Mouse (Mus musculus) heart, embryonic 16.5 days (tissue): ENCODE measurements at regions not wholly inside any gene's neighbourhood (a gene's known extent, or its start where the extent isn't known, plus 50 kb on each side); places are given as distances from the start of the nearest gene placed in this dataset.

Experiments used
- ATAC-seq: fragments of 200-750 bp; cut with Nextera tagmentation; replicated peaks from 2 replicates; pipeline ENCODE4 v1.8.0; 2017; ENCODE audit warnings: moderate number of reproducible peaks; ENCODE audit not compliant: insufficient read depth, low FRiP score; ENCODE audit errors: extremely low read depth
- H3K27ac ChIP-seq: fragments of 300-500 bp; sonication (generic); 2 replicates; pipeline ENCODE4 v1.5.1; 2014; ENCODE audit warnings: mild to moderate bottlenecking, low read length, control low read depth, moderate library complexity
- H3K27me3 ChIP-seq: fragments of 300-500 bp; sonication (generic); 2 replicates; pipeline ENCODE4 v1.6.1; 2014; ENCODE audit warnings: low read length, mixed read lengths; ENCODE audit not compliant: control insufficient read depth, insufficient read depth
- H3K36me3 ChIP-seq: fragments of 300-500 bp; sonication (generic); 2 replicates; pipeline ENCODE4 v1.6.1; 2014; ENCODE audit not compliant: control insufficient read depth, insufficient read depth
- H3K4me1 ChIP-seq: fragments of 300-500 bp; sonication (generic); 2 replicates; pipeline ENCODE4 v1.6.1; 2014; ENCODE audit warnings: low read length, mixed read lengths; ENCODE audit not compliant: control insufficient read depth, insufficient read depth
- H3K4me2 ChIP-seq: fragments of 300-500 bp; sonication (generic); 2 replicates; pipeline ENCODE4 v1.6.1; 2014; ENCODE audit warnings: low read depth, mild to moderate bottlenecking, control low read depth, low read length
- H3K4me3 ChIP-seq: fragments of 300-500 bp; sonication (generic); 2 replicates; pipeline ENCODE4 v1.5.1; 2014; ENCODE audit warnings: mild to moderate bottlenecking, control low read depth, low read length
- H3K9ac ChIP-seq: fragments of 300-500 bp; sonication (generic); 2 replicates; pipeline ENCODE4 v1.6.1; 2014; ENCODE audit warnings: low read length, control low read depth
- H3K9me3 ChIP-seq: fragments of 300-500 bp; sonication (generic); replicated peaks from 2 replicates; pipeline ENCODE4 v1.6.1; 2016; ENCODE audit warnings: low read length; ENCODE audit not compliant: control insufficient read depth
- WGBS: fragments of 180-500 bp; shearing (Covaris S2); extraction: QIAGEN DNeasy Blood & Tissue Kit; methylation state at CpG from one replicate; pipeline ENCODE4 v1.1.7; 2014; 5-methylcytosine and 5-hydroxymethylcytosine counted together

GRCm38 (mm10) chr16:24341736-24342135 is 51.6 kb upstream of the Lpp start:
- Histone ChIP-seq H3K9ac (no peak overlapping the region), H3K27ac (no peak overlapping the region), H3K4me3 (no peak overlapping the region), H3K4me2 (no peak overlapping the region), H3K27me3 (no peaks in the 10 kb centered on the region), H3K9me3 (no peaks in the 10 kb centered on the region), H3K36me3 (no peaks in the 10 kb centered on the region), H3K4me1 (no peaks in the 10 kb centered on the region; the same call in 1 of the 2 replicates)
- WGBS = 89% methylated on average over 7 of the region's 7 CpGs
- ATAC-seq = no peak

- WGBS = 87% methylated on average over 7 of the region's 7 CpGs
- no peaks in the 10 kb centered on the region for H3K9me3 ChIP-seq
- ATAC-seq = no peak
- H3K4me2 ChIP-seq = no peak overlapping the region
- H3K4me3 ChIP-seq = no peak overlapping the region
- no peak overlapping the region for H3K27ac ChIP-seq
- no peaks in the 10 kb centered on the region for H3K36me3 ChIP-seq
- no peaks in the 10 kb centered on the region for H3K4me1 ChIP-seq
- H3K9ac ChIP-seq = no peak overlapping the region
- no peaks in the 10 kb centered on the region for H3K27me3 ChIP-seq
Measured at GRCm38 (mm10) chr16:24340646-24341045, 52.7 kb upstream of the Lpp start.

DNA sequence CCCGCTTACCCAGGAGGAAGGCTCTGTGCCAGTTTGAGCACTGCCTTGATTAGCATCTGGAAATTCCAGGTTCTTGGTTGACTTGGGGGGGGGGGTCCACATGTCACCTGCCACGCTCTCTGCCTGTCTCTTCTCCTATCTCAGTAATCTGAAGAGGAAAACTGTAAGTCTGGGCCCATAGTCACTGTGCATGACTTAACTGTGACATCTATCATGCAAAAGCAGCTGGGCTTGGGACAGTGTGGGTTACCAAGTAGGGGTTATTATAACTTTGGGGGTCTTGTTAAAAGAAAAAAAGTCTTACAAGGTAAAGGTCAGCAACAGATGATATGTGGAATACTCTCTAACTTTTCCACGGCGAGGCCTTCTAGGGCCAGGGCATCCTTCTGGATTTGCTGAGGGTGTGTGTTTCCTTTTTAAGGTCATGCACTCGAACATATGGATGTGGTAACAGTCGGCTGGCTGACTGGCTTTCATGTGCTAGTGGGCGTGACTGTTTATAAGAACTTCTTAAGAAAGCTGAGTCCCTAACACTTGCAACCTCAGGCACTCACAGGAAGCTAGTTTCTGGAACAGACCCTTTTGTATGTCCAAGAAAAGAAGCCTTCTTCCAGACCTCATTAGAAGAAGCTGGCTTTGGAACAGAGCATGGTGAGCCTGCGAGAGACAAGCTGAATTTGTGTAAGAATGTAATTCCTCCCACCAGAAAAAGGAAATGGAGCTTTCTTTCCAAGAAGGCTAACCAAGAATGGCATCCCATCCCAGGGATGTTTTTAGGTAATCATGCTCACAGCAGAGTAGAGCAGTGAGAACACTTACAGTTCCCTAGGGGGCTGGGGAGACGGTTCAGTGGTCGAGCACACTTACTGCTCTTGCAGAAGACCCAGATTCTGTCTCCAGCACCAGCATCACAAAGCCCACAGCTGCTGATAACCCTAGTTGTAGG is 53.7 kb upstream of the Lpp start:
- 63% methylated on average over 10 of the region's 10 CpGs for WGBS
- Histone ChIP-seq H3K36me3 (no peaks in the 10 kb centered on the region), H3K27me3 (no peaks in the 10 kb centered on the region), H3K27ac (no peak overlapping the region), H3K4me2 (no peak overlapping the region), H3K9ac (no peak overlapping the region), H3K4me1 (no peaks in the 10 kb centered on the region), H3K9me3 (no peaks in the 10 kb centered on the region), H3K4me3 (no peak overlapping the region)
- no peak; the same call in 1 of the 2 replicates for ATAC-seq

DNA sequence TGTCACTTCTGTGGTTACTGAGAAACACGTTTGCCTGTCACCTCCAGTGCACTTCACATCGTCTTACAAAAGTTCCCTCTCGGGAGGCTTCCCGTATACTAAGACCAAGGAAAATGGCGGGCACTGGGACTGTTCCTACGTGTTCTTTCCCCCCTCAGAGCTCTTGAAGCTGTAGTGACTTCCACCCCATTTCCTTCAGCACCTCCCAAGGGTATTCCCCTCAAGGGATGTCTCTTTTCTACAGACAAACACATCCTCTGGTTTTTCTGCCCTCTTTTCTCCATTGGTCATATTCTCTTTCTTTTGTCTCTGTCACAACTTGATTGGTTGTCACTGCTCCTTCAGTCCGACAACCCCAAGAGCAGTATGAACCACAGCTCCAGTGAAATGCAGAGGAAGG is 54.9 kb upstream of the Lpp start:
- H3K9me3 ChIP-seq = no peaks in the 10 kb centered on the region
- WGBS = 82% methylated on average over 7 of the region's 7 CpGs

GRCm38 (mm10) chr16:24334389-24334788 is 58.9 kb upstream of the Lpp start:
- WGBS = 80% methylated on average over 2 of the region's 2 CpGs
- H3K9me3 ChIP-seq = no peaks in the 10 kb centered on the region
- no peak overlapping the region for H3K9ac ChIP-seq
- no peak overlapping the region for H3K4me3 ChIP-seq
- H3K4me2 ChIP-seq = no peak overlapping the region
- no peak overlapping the region for H3K27ac ChIP-seq
- no peak for ATAC-seq
- no peaks in the 10 kb centered on the region for H3K36me3 ChIP-seq
- H3K27me3 ChIP-seq = no peaks in the 10 kb centered on the region
- H3K4me1 ChIP-seq = peaks cover 2% of the 10 kb centered on the region; the same call in 1 of the 2 replicates

More for the DNA sequence above, 54.9 kb upstream of the Lpp start:
- Histone ChIP-seq H3K4me3 (no peak overlapping the region), H3K4me2 (no peak overlapping the region), H3K4me1 (no peaks in the 10 kb centered on the region), H3K27ac (no peak overlapping the region), H3K27me3 (no peaks in the 10 kb centered on the region), H3K9ac (no peak overlapping the region), H3K36me3 (no peaks in the 10 kb centered on the region)
- ATAC-seq = no peak

DNA sequence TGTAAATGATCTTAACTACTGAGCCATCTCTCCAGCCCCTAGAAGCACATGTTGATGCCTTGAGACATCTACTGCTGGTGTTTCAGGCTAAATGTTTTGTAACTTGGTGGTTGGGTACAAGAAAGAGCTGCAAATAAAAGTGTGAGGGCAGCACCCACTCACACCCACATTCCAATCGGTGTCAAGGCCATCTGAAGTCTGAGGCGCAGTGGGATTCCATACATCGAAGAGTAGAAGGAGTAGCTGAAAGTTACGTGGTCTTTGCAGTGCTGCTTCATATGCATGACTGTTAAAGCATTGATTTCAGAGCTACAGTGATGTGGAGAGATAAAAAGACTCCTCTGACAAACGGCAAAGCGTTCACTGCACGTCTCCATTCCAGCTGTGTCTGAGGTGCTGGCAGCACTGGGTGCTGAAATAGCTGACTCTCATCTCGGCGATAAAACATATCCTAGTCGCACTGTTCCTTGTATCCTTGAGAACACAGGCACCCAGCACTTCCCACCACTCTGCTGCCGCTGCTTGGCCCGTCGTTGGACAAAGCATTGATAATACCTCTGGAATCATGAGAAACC is 61.8 kb upstream of the Lpp start:
- no peak overlapping the region for H3K27ac ChIP-seq
- H3K36me3 ChIP-seq = no peaks in the 10 kb centered on the region
- no peaks in the 10 kb centered on the region for H3K27me3 ChIP-seq
- WGBS = 55% methylated on average over 13 of the region's 13 CpGs
- H3K9me3 ChIP-seq = no peaks in the 10 kb centered on the region
- H3K9ac ChIP-seq = no peak overlapping the region
- no peak for ATAC-seq
- peaks cover 2% of the 10 kb centered on the region; the same call in 1 of the 2 replicates for H3K4me1 ChIP-seq
- no peak overlapping the region for H3K4me2 ChIP-seq
- H3K4me3 ChIP-seq = no peak overlapping the region

- H3K27me3 ChIP-seq = no peaks in the 10 kb centered on the region
- no peak overlapping the region for H3K4me2 ChIP-seq
- no peak overlapping the region for H3K4me3 ChIP-seq
- ATAC-seq = no peak
- no peak overlapping the region for H3K27ac ChIP-seq
- WGBS = 86% methylated on average over 4 of the region's 4 CpGs
- no peaks in the 10 kb centered on the region for H3K36me3 ChIP-seq
- H3K9me3 ChIP-seq = no peaks in the 10 kb centered on the region
- no peak overlapping the region for H3K9ac ChIP-seq
- H3K4me1 ChIP-seq = peaks cover 1% of the 10 kb centered on the region; the same call in 1 of the 2 replicates
Measured at GRCm38 (mm10) chr16:24326571-24326970, 66.7 kb upstream of the Lpp start.

DNA sequence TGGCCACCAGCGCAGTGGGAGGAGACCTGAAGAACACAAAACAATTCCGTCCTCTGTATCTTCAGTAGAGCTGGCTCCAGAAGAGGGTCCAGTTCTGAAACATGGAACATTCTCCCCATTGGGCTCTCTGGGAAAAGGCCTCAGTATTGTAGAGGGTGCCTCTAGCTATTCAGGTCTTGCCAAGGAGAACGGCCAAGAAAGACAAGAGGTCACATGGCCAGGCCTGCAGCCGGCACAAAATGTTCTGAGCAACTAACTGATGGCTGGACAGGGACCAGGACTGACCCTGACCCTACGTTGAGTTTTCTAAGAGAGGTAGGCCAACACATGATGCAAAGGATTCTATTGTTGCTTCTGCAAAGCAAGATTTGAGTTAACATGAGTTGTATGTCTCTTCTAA is 67.3 kb upstream of the Lpp start:
- H3K9me3 ChIP-seq = no peaks in the 10 kb centered on the region
- 80% methylated on average over 5 of the region's 5 CpGs for WGBS
- H3K27me3 ChIP-seq = no peaks in the 10 kb centered on the region
- no peaks in the 10 kb centered on the region for H3K4me1 ChIP-seq
- H3K27ac ChIP-seq = no peak overlapping the region
- no peak for ATAC-seq
- no peak overlapping the region for H3K9ac ChIP-seq
- no peak overlapping the region for H3K4me2 ChIP-seq
- H3K36me3 ChIP-seq = no peaks in the 10 kb centered on the region
- no peak overlapping the region for H3K4me3 ChIP-seq

DNA sequence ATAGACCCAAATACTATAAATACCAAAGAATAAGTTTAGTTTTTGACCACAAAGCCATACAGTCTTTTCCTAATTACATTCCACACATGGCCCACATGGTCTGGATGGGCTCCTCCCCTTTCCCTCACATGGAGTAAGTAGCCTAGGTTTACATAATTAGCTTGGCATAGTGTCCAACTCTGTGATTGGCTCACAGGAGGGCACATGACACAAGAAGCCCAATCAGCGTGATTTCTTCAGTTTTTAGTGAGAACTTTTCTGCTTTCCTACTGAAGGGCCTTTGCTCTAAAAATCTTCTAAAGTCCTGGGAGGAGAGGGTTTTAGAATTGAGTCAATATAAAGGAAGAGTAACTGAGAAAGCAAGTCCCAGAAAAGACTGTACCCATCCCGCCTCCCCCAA is 68.4 kb upstream of the Lpp start:
- 90% methylated on average over 2 of the region's 2 CpGs for WGBS
- no peak overlapping the region for H3K9ac ChIP-seq
- no peaks in the 10 kb centered on the region; the same call in 1 of the 2 replicates for H3K9me3 ChIP-seq
- no peaks in the 10 kb centered on the region for H3K4me1 ChIP-seq
- H3K27me3 ChIP-seq = no peaks in the 10 kb centered on the region
- H3K4me2 ChIP-seq = no peak overlapping the region
- no peaks in the 10 kb centered on the region for H3K36me3 ChIP-seq
- no peak overlapping the region for H3K4me3 ChIP-seq
- ATAC-seq = no peak
- H3K27ac ChIP-seq = no peak overlapping the region
